Mouse (Mus musculus): ENCODE measurements around the gene Mrm3. TPM values are rescaled to one million over a fixed set of nuclear protein-coding genes. Genes with fewer than 3 reads are reported as not detected.
A peak's percentile ranks its signal among the peaks of the same experiment; 100 is the strongest.

Mrm3 gene
- polyA plus RNA-seq, 1 experiment from 2014 or later = 18.6 TPM

- Histone ChIP-seq H3K27me3 (ENCODE audit: control insufficient read depth, insufficient read depth, low read length) (no peaks in the 10 kb centered on the region), H3K4me2 (ENCODE audit: low read depth, low read length, severe bottlenecking) (no peak overlapping the region), H3K4me3 (ENCODE audit: low read depth, low read length) (no peak overlapping the region), H3K27ac (ENCODE audit: low read depth, low read length) (peak overlapping the region; percentile 79), H3K9ac (ENCODE audit: low read length) (peak overlapping the region; percentile 29), H3K9me3 (ENCODE audit: control insufficient read depth, low read length) (no peaks in the 10 kb centered on the region), H3K4me1 (replicated peaks; ENCODE audit: control insufficient read depth, insufficient read depth, low read length) (peaks cover 36% of the 10 kb centered on the region), H3K36me3 (ENCODE audit: control insufficient read depth, insufficient read depth, low read length) (no peaks in the 10 kb centered on the region)
- 25% methylated on average over 11 of the region's 11 CpGs for WGBS
- DNase-seq (ENCODE audit: low spot score) (peak; percentile 64), ATAC-seq (replicated peaks; ENCODE audit: low FRiP score) (0 out of 2 replicates have a peak, but pooled peaks have one; percentile 32)
These were observed 46.9 kb downstream of the Mrm3 start for GRCm38 (mm10) chr11:76290367-76290766.

- DNase-seq (ENCODE audit: low spot score) = no peak
- H3K27ac ChIP-seq (ENCODE audit: low read depth, low read length) = no peak overlapping the region; the same call in 1 of the 2 replicates
- no peak overlapping the region for H3K4me2 ChIP-seq (ENCODE audit: low read depth, low read length, severe bottlenecking)
- H3K36me3 ChIP-seq (ENCODE audit: control insufficient read depth, insufficient read depth, low read length) = no peaks in the 10 kb centered on the region
- no peak overlapping the region for H3K9ac ChIP-seq (ENCODE audit: low read length)
- H3K27me3 ChIP-seq (ENCODE audit: control insufficient read depth, insufficient read depth, low read length) = no peaks in the 10 kb centered on the region
- peaks cover 40% of the 10 kb centered on the region for H3K4me1 ChIP-seq (replicated peaks; ENCODE audit: control insufficient read depth, insufficient read depth, low read length)
- 81% methylated on average over 4 of the region's 4 CpGs for WGBS
- ATAC-seq (replicated peaks; ENCODE audit: low FRiP score) = no peak
- no peaks in the 10 kb centered on the region for H3K9me3 ChIP-seq (ENCODE audit: control insufficient read depth, low read length)
- no peak overlapping the region for H3K4me3 ChIP-seq (ENCODE audit: low read depth, low read length)
These were observed 48.4 kb downstream of the Mrm3 start for GRCm38 (mm10) chr11:76291960-76292359.

- H3K27ac ChIP-seq (ENCODE audit: low read depth, low read length) = peak overlapping the region; percentile 68
- 82% methylated on average over 15 of the region's 15 CpGs for WGBS
- no peaks in the 10 kb centered on the region for H3K27me3 ChIP-seq (ENCODE audit: control insufficient read depth, insufficient read depth, low read length)
- H3K4me2 ChIP-seq (ENCODE audit: low read depth, low read length, severe bottlenecking) = no peak overlapping the region
- no peaks in the 10 kb centered on the region for H3K36me3 ChIP-seq (ENCODE audit: control insufficient read depth, insufficient read depth, low read length)
- peaks cover 37% of the 10 kb centered on the region for H3K4me1 ChIP-seq (replicated peaks; ENCODE audit: control insufficient read depth, insufficient read depth, low read length)
- DNase-seq (ENCODE audit: low spot score) = no peak
- no peaks in the 10 kb centered on the region for H3K9me3 ChIP-seq (ENCODE audit: control insufficient read depth, low read length)
- no peak overlapping the region for H3K4me3 ChIP-seq (ENCODE audit: low read depth, low read length)
- H3K9ac ChIP-seq (ENCODE audit: low read length) = no peak overlapping the region
- ATAC-seq (replicated peaks; ENCODE audit: low FRiP score) = no peak
These were observed 48.9 kb downstream of the Mrm3 start for GRCm38 (mm10) chr11:76292398-76292797.

- WGBS = 56% methylated on average over 6 of the region's 6 CpGs
- H3K27me3 ChIP-seq (ENCODE audit: control insufficient read depth, insufficient read depth, low read length) = no peaks in the 10 kb centered on the region
- H3K9ac ChIP-seq (ENCODE audit: low read length) = peak overlapping the region; percentile 29; the same call in 1 of the 2 replicates
- no peak for ATAC-seq (replicated peaks; ENCODE audit: low FRiP score)
- H3K4me1 ChIP-seq (replicated peaks; ENCODE audit: control insufficient read depth, insufficient read depth, low read length) = peaks cover 33% of the 10 kb centered on the region
- no peak for DNase-seq (ENCODE audit: low spot score)
- H3K4me3 ChIP-seq (ENCODE audit: low read depth, low read length) = no peak overlapping the region
- no peak overlapping the region for H3K4me2 ChIP-seq (ENCODE audit: low read depth, low read length, severe bottlenecking)
- H3K36me3 ChIP-seq (ENCODE audit: control insufficient read depth, insufficient read depth, low read length) = no peaks in the 10 kb centered on the region
- peak overlapping the region; percentile 68 for H3K27ac ChIP-seq (ENCODE audit: low read depth, low read length)
- no peaks in the 10 kb centered on the region for H3K9me3 ChIP-seq (ENCODE audit: control insufficient read depth, low read length)
These were observed 49.3 kb downstream of the Mrm3 start for GRCm38 (mm10) chr11:76292831-76293230.

- WGBS = 18% methylated on average over 5 of the region's 5 CpGs
- ATAC-seq (replicated peaks; ENCODE audit: low FRiP score) (no peak), DNase-seq (ENCODE audit: low spot score) (no peak)
- H3K9ac ChIP-seq (ENCODE audit: low read length) = no peak overlapping the region
- peaks cover 35% of the 10 kb centered on the region for H3K4me1 ChIP-seq (replicated peaks; ENCODE audit: control insufficient read depth, insufficient read depth, low read length)
- H3K4me3 ChIP-seq (ENCODE audit: low read depth, low read length) = no peak overlapping the region
- H3K27me3 ChIP-seq (ENCODE audit: control insufficient read depth, insufficient read depth, low read length) = no peaks in the 10 kb centered on the region
- no peaks in the 10 kb centered on the region for H3K36me3 ChIP-seq (ENCODE audit: control insufficient read depth, insufficient read depth, low read length)
- peak overlapping the region; percentile 59 for H3K27ac ChIP-seq (ENCODE audit: low read depth, low read length)
- H3K9me3 ChIP-seq (ENCODE audit: control insufficient read depth, low read length) = no peaks in the 10 kb centered on the region
- no peak overlapping the region for H3K4me2 ChIP-seq (ENCODE audit: low read depth, low read length, severe bottlenecking)
These were observed 50.6 kb downstream of the Mrm3 start for GRCm38 (mm10) chr11:76294078-76294477.

GRCm38 (mm10) chr11:76294836-76295235 is 51.3 kb downstream of the Mrm3 start:
- no peak for DNase-seq (ENCODE audit: low spot score)
- no peak for ATAC-seq (replicated peaks; ENCODE audit: low FRiP score)
- peak overlapping the region; percentile 18; the same call in 1 of the 2 replicates for H3K4me2 ChIP-seq (ENCODE audit: low read depth, low read length, severe bottlenecking)
- H3K4me1 ChIP-seq (replicated peaks; ENCODE audit: control insufficient read depth, insufficient read depth, low read length) = peaks cover 35% of the 10 kb centered on the region
- no peaks in the 10 kb centered on the region for H3K27me3 ChIP-seq (ENCODE audit: control insufficient read depth, insufficient read depth, low read length)
- peak overlapping the region; percentile 59 for H3K27ac ChIP-seq (ENCODE audit: low read depth, low read length)
- H3K36me3 ChIP-seq (ENCODE audit: control insufficient read depth, insufficient read depth, low read length) = no peaks in the 10 kb centered on the region
- WGBS = 5% methylated on average over 9 of the region's 9 CpGs
- H3K9me3 ChIP-seq (ENCODE audit: control insufficient read depth, low read length) = no peaks in the 10 kb centered on the region
- no peak overlapping the region for H3K9ac ChIP-seq (ENCODE audit: low read length)
- H3K4me3 ChIP-seq (ENCODE audit: low read depth, low read length) = no peak overlapping the region

- H3K4me2 ChIP-seq (ENCODE audit: low read depth, low read length, severe bottlenecking) = no peak overlapping the region
- H3K4me3 ChIP-seq (ENCODE audit: low read depth, low read length) = no peak overlapping the region
- WGBS = 61% methylated on average over 9 of the region's 9 CpGs
- no peaks in the 10 kb centered on the region for H3K27me3 ChIP-seq (ENCODE audit: control insufficient read depth, insufficient read depth, low read length)
- no peak overlapping the region for H3K27ac ChIP-seq (ENCODE audit: low read depth, low read length)
- H3K9me3 ChIP-seq (ENCODE audit: control insufficient read depth, low read length) = no peaks in the 10 kb centered on the region
- DNase-seq (ENCODE audit: low spot score) (no peak), ATAC-seq (replicated peaks; ENCODE audit: low FRiP score) (no peak)
- H3K36me3 ChIP-seq (ENCODE audit: control insufficient read depth, insufficient read depth, low read length) = no peaks in the 10 kb centered on the region
- H3K4me1 ChIP-seq (replicated peaks; ENCODE audit: control insufficient read depth, insufficient read depth, low read length) = peaks cover 30% of the 10 kb centered on the region
- H3K9ac ChIP-seq (ENCODE audit: low read length) = no peak overlapping the region
These were observed 53.7 kb downstream of the Mrm3 start for GRCm38 (mm10) chr11:76297252-76297651.

- no peaks in the 10 kb centered on the region for H3K36me3 ChIP-seq (ENCODE audit: control insufficient read depth, insufficient read depth, low read length)
- peaks cover 22% of the 10 kb centered on the region; the same call in 1 of the 2 replicates for H3K4me1 ChIP-seq (replicated peaks; ENCODE audit: control insufficient read depth, insufficient read depth, low read length)
- DNase-seq (ENCODE audit: low spot score) = no peak
- H3K27me3 ChIP-seq (ENCODE audit: control insufficient read depth, insufficient read depth, low read length) = no peaks in the 10 kb centered on the region
- H3K4me2 ChIP-seq (ENCODE audit: low read depth, low read length, severe bottlenecking) = no peak overlapping the region
- 65% methylated on average over 9 of the region's 9 CpGs for WGBS
- H3K9ac ChIP-seq (ENCODE audit: low read length) = no peak overlapping the region
- no peak overlapping the region for H3K27ac ChIP-seq (ENCODE audit: low read depth, low read length)
- ATAC-seq (replicated peaks; ENCODE audit: low FRiP score) = no peak
- H3K9me3 ChIP-seq (ENCODE audit: control insufficient read depth, low read length) = no peaks in the 10 kb centered on the region
- no peak overlapping the region for H3K4me3 ChIP-seq (ENCODE audit: low read depth, low read length)
These were observed 55.0 kb downstream of the Mrm3 start for GRCm38 (mm10) chr11:76298457-76299000.

Data from forebrain, embryonic 11.5 days (tissue).